Mouse (Mus musculus): ENCODE measurements around the gene Ahsa2. TPM values are rescaled to one million over a fixed set of nuclear protein-coding genes. Genes with fewer than 3 reads are reported as not detected.

Ahsa2 gene
- 109 TPM for polyA plus RNA-seq (2017; shearing (Covaris generic))

GRCm38 (mm10) chr11:23497718-23498509 is at the start of gene Ahsa2:
TSS of gene Ahsa2 (minus strand) at chr11:23498030.

GRCm38 (mm10) chr11:23520473-23521205 is 22.8 kb upstream of the Ahsa2 start, which contains the start of gene 1700093K21Rik:
TSS of gene 1700093K21Rik (minus strand) at chr11:23521155.

Other genes with a start within 250 kb of the Ahsa2 start
- gene Xpo1, start 242.0 kb downstream of the Ahsa2 start, polyA plus RNA-seq (2017; shearing (Covaris generic)), result 84.5 TPM
- 11.1 TPM for gene Usp34, start 191.1 kb downstream of the Ahsa2 start, polyA plus RNA-seq (2017; shearing (Covaris generic))
- not detected for gene 1700093K21Rik, start 23.1 kb upstream of the Ahsa2 start, polyA plus RNA-seq (2017; shearing (Covaris generic))
- 9.2 TPM for gene 0610010F05Rik, start 135.6 kb upstream of the Ahsa2 start, polyA plus RNA-seq (2017; shearing (Covaris generic))
- gene Pus10, start 167.6 kb upstream of the Ahsa2 start, polyA plus RNA-seq (2017; shearing (Covaris generic)), result 18.1 TPM
- gene Pex13, start 167.9 kb upstream of the Ahsa2 start, polyA plus RNA-seq (2017; shearing (Covaris generic)), result 33.5 TPM

All from effector memory CD4-positive, alpha-beta T cell, adult 5 months (primary cell).